Mouse (Mus musculus): Measurements from ENCODE around the gene Hoxa2. TPM values are rescaled to one million over a fixed set of nuclear protein-coding genes. Genes with fewer than 3 reads are reported as not detected.

Hoxa2 gene
- polyA plus RNA-seq, 2 experiments from 2014 or later = not detected

DNA sequence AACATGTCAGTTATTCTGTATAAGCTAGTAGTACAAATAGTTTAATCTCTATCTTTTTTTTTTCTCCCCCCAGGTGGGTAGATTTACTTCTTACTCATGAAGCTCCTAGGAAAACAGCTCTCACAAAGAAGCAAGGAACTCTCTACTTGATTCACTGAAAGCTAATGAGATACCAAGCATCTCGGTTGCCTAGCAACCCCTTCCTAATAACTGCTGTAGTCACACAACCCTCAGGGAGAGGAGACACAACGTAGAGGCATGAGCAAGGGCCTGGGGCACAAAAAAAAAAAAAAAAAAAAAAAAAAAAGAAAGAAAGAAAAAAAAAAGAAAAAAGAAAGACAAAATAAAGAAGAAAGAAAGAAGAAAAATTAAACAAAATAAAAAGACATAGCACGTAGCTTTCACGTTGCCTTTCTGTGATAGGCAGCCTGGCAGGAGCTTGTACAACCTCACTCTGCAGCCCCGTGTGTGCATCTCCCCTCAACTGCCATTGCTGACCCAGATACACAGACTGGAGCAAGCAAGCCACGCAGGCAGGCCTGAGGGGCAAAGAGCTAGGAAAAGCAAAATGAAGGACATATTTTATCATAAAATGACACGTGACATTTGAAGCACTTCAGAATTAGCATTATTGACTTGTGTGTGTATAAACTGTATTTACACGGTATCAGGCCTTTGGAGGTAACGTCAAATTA is 26.6 kb downstream of the Hoxa2 start:
- no peak for ATAC-seq

DNA sequence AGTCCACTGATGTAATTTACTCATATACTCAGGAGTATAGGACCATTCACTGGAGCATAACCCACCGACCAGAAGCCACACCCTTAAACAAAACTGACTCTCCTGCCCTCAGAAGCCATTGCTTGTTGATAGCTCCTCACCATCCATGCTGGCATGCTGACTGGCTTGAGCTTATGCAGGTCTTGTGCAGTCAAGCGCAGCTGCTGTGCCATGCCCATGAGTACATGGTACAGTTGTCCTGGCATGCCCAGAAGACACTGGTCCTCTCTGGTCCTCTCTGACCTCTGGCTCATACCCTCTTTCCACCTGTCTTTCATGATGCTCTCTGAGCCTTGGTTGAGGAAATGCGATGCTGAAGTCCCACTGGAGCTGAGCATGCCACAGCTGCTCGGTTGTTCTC is 41.0 kb downstream of the Hoxa2 start:
- ATAC-seq = no peak

DNA sequence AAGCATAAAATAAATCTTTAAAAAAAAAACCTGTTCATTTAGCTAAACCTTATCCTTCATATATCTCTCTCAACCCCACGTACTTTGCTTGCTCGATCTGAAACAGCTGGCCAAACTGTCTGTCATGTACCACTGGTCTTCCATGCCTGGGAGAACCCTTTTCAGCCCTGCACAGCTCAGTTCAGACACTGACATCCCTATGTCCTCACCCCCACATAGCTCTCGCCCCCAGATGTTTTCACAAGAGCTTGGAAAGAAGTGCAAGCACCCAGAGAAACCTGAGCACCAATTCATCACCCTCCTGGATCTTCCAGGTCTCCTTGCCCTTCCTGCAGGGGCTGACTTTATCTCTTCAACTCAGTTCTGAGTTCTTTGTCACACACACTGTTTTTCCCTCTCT is 43.5 kb downstream of the Hoxa2 start:
- ATAC-seq = no peak

DNA sequence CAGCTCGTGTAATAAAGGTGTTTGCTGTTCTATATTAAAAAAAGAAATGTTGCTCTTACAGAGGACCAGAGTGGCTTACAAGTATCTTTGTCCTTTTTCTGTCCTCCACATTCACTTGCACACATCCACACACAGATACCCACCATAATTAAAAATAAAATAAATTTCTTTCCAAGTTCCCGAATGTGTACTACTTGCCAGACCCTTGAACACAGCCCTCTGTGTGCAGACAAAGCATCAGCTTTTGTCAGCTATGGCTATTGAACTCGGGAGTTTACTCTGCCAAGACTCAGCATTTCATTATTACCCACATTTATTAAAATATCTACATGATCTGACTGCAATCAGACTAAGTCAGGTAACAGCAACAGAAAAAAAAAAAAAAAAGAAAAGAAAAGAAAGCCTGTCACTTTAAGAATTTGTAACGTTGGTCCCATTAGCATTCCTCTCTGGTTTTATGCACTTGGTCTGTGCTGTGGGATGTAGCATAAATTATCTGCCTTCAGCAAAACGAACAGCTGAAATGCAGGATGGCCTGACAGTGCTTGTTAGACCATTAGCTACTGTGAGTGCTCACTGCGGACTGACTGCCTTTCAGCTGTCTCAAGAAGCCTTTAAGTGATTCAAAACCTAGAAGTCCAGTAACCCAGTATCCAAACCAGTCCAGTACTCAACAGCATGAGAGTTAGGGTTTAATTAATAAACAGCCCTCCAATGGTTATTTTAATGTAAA is 45.6 kb downstream of the Hoxa2 start:
- no peak for ATAC-seq

DNA sequence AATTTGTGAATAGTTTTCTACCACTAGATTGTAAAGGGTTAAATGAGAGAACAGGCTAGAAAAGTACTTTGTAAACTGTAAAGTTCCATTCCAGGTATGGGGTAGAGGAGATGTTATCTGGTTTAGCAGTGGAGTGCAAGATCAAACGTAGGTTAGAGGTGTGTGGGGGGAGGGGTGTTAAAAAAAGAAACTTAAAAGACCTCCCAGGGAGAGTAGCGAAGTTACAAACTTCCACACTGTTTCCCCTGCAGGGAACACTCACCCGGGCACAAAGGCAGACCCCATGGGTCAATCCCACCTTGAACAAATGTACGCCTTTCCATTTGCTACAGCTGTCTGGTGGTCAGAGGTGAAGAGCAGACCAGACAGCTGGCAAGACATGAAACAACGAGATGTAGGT is 48.7 kb downstream of the Hoxa2 start:
- no peak for ATAC-seq

Other genes with a start within 250 kb of the Hoxa2 start
- 10 to 100 TPM; 15.6 to 20.1 TPM for gene Skap2, start 152.3 kb downstream of the Hoxa2 start, polyA plus RNA-seq (2017; shearing (Covaris generic))
- gene Hoxa1, start 6.5 kb downstream of the Hoxa2 start, polyA plus RNA-seq (2017; shearing (Covaris generic)) = not detected
- not detected for gene 5730596B20Rik, start 12.7 kb upstream of the Hoxa2 start, polyA plus RNA-seq (2017; shearing (Covaris generic))
- not detected for gene Hoxa4, start 26.9 kb upstream of the Hoxa2 start, polyA plus RNA-seq (2017; shearing (Covaris generic))
- gene Hoxa5, start 39.8 kb upstream of the Hoxa2 start, polyA plus RNA-seq (2017; shearing (Covaris generic)) = not detected
- gene Hoxa6, start 43.9 kb upstream of the Hoxa2 start, polyA plus RNA-seq (2017; shearing (Covaris generic)) = not detected
- gene Hoxa3, start 48.5 kb upstream of the Hoxa2 start, polyA plus RNA-seq (2017; shearing (Covaris generic)) = under 1 TPM in 1 of 2 experiments, not detected in 1; 0.21 TPM
- not detected for gene Gm28308, start 48.5 kb upstream of the Hoxa2 start, polyA plus RNA-seq (2017; shearing (Covaris generic))
- not detected for gene Hoxa7, start 57.0 kb upstream of the Hoxa2 start, polyA plus RNA-seq (2017; shearing (Covaris generic))
- gene Hoxa9, start 66.3 kb upstream of the Hoxa2 start, polyA plus RNA-seq (2017; shearing (Covaris generic)) = under 1 TPM in 1 of 2 experiments, not detected in 1; 0.11 TPM
- gene Hoxa10, start 76.0 kb upstream of the Hoxa2 start, polyA plus RNA-seq (2017; shearing (Covaris generic)) = not detected
- not detected for gene Hoxa11, start 81.0 kb upstream of the Hoxa2 start, polyA plus RNA-seq (2017; shearing (Covaris generic))
- not detected for gene Hoxa13, start 96.0 kb upstream of the Hoxa2 start, polyA plus RNA-seq (2017; shearing (Covaris generic))
- not detected for gene Evx1, start 148.7 kb upstream of the Hoxa2 start, polyA plus RNA-seq (2017; shearing (Covaris generic))

Data from activated CD4-positive, CD25-positive, alpha-beta regulatory T cell, adult 4 months (primary cell).